ENCODE assay signal across 9 mouse cellular contexts in the genomic region with DNA sequence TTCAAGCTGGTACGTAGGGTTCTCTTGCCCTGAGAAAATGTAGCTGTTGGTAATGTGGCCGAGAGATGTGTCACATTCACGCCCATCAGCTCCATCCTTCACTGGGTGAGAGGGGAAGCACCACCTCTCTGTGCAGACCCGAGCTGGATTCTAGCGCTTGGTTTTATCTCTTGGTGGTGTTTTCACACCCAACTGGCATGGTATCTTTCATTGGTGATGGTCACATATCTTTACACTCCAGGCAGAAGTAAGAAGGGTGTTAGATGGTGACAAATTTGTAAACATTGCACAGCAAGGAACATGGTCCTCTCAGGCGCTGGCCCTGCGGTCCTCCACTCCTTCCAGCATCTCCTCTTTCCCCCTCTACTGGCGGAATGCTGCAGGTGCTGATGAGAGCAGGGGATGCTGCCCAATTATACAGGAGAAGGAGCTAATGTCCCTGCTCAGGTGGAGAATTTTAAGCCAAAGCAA. TPM values are rescaled to one million over a fixed set of nuclear protein-coding genes. Genes with fewer than 3 reads are reported as not detected.
DNase-seq lines count a peak whose midpoint lies in the region; ATAC-seq and TF ChIP-seq lines count a peak whose summit lies in the region.
"Had no signal": no experiment of that assay in that cellular context is flagged by ENCODE, and none has a peak within 500 bp of the region (broad histone marks: within the 10 kb centered on the region; RNA-seq: fewer than 3 reads in every experiment).

No protein-coding gene starts in this region.

- DNase-seq in hindbrain, embryonic 11.5 days (ENCODE audit: low spot score), result peak; percentile 65
- DNase-seq in G1E (ENCODE audit: low spot score), result peak; percentile 43
- no peak for DNase-seq in layer of hippocampus, adult 18-20 months (ENCODE audit: low spot score in 2 of 2)
- DNase-seq in left cerebral cortex, adult 11 months (ENCODE audit: low spot score), result no peak

- H3K27me3 ChIP-seq in hindbrain, embryonic 11.5 days (ENCODE audit: control insufficient read depth, insufficient read depth, low read length), result no peaks in the 10 kb centered on the region
- no peaks in the 10 kb centered on the region for H3K27me3 ChIP-seq in hindbrain, embryonic 16.5 days (replicated peaks; ENCODE audit: control insufficient read depth, insufficient read depth, low read length)
- H3K27me3 ChIP-seq in G1E (ENCODE audit: insufficient read depth, low read length) (no peaks in the 10 kb centered on the region), myocyte (ENCODE audit: control insufficient read depth, insufficient read depth, insufficient read length) (no peaks in the 10 kb centered on the region)
- H3K27me3 ChIP-seq in intestine, postnatal 0 days (replicated peaks; ENCODE audit: control insufficient read depth, insufficient read depth, low read length), result no peaks in the 10 kb centered on the region
- H3K27me3 ChIP-seq: embryonic facial prominence, embryonic 13.5 days had no signal

- no peak for ATAC-seq in hindbrain, embryonic 11.5 days (ENCODE audit: low FRiP score)
- ATAC-seq in hindbrain, embryonic 16.5 days, result no peak
- ATAC-seq in G1E (ENCODE audit: extremely low read depth, insufficient number of reproducible peaks, low FRiP score, poor library complexity, severe bottlenecking), result peak; percentile 34; the same call in 1 of the 2 replicates
- no peak for ATAC-seq in intestine, postnatal 0 days

- no peak for TF ChIP-seq POLR2A in cortical plate, adult 2 months (IDR thresholded peaks at IDR 0.05; ENCODE audit: extremely low read depth, insufficient read depth, low read length)
- TF ChIP-seq POLR2A in myocyte (IDR thresholded peaks at IDR 0.05; ENCODE audit: insufficient read length, low read depth), result no peak

- H3ac ChIP-seq in myocyte (ENCODE audit: control insufficient read depth, insufficient read length), result no peak overlapping the region

- H3K36me3 ChIP-seq in hindbrain, embryonic 11.5 days (ENCODE audit: control insufficient read depth, insufficient read depth, low read length), result no peaks in the 10 kb centered on the region
- peaks cover 3% of the 10 kb centered on the region; the same call in 1 of the 2 replicates for H3K36me3 ChIP-seq in hindbrain, embryonic 16.5 days (ENCODE audit: control insufficient read depth, insufficient read depth, low read length)
- H3K36me3 ChIP-seq in G1E (replicated peaks), result peaks cover 92% of the 10 kb centered on the region
- H3K36me3 ChIP-seq in intestine, postnatal 0 days (ENCODE audit: control insufficient read depth, insufficient read depth), result peaks cover under 1% of the 10 kb centered on the region; the same call in 1 of the 2 replicates
- no peaks in the 10 kb centered on the region for H3K36me3 ChIP-seq in myocyte (ENCODE audit: control insufficient read depth, insufficient read depth)

- H3K27ac ChIP-seq in hindbrain, embryonic 11.5 days (ENCODE audit: low read depth, low read length), result no peak overlapping the region
- no peak overlapping the region for H3K27ac ChIP-seq in hindbrain, embryonic 16.5 days (ENCODE audit: low read depth, low read length)
- 0 out of 2 replicates have a peak overlapping the region, but pooled peaks have one; percentile 58 for H3K27ac ChIP-seq in cortical plate, adult 2 months (ENCODE audit: insufficient read depth, low read length)
- H3K27ac ChIP-seq in intestine, postnatal 0 days (ENCODE audit: low read depth, low read length), result 0 out of 2 replicates have a peak overlapping the region, but pooled peaks have one; percentile 17
- H3K27ac ChIP-seq: embryonic facial prominence, embryonic 13.5 days had no signal

- no peak overlapping the region for H3K4me2 ChIP-seq in hindbrain, embryonic 11.5 days (replicated peaks; ENCODE audit: low read depth, low read length)
- H3K4me2 ChIP-seq in hindbrain, embryonic 16.5 days (ENCODE audit: low read length), result no peak overlapping the region
- H3K4me2 ChIP-seq in intestine, postnatal 0 days (replicated peaks; ENCODE audit: low read depth), result no peak overlapping the region
- H3K4me2 ChIP-seq in myocyte (ENCODE audit: low read depth), result peak overlapping the region; percentile 62
- H3K4me2 ChIP-seq: embryonic facial prominence, embryonic 13.5 days had no signal

- WGBS in hindbrain, embryonic 11.5 days, result 75% methylated on average over 8 of the region's 8 CpGs
- 67% methylated on average over 8 of the region's 8 CpGs for WGBS in hindbrain, embryonic 16.5 days
- WGBS in intestine, postnatal 0 days, result 69% methylated on average over 8 of the region's 8 CpGs

- no peak overlapping the region for H3K9ac ChIP-seq in hindbrain, embryonic 11.5 days (ENCODE audit: low read depth, low read length)
- H3K9ac ChIP-seq in hindbrain, embryonic 16.5 days (ENCODE audit: low read depth, low read length), result no peak overlapping the region
- no peak overlapping the region for H3K9ac ChIP-seq in intestine, postnatal 0 days (ENCODE audit: low read depth, low read length)
- H3K9ac ChIP-seq: embryonic facial prominence, embryonic 13.5 days had no signal

- H3K4me3 ChIP-seq in hindbrain, embryonic 11.5 days (ENCODE audit: low read depth, low read length), result no peak overlapping the region
- H3K4me3 ChIP-seq in hindbrain, embryonic 16.5 days (ENCODE audit: low read length), result no peak overlapping the region
- H3K4me3 ChIP-seq in G1E (ENCODE audit: low read depth, low read length), result no peak overlapping the region
- H3K4me3 ChIP-seq in cortical plate, adult 2 months (ENCODE audit: insufficient read depth, low read length), result no peak overlapping the region
- no peak overlapping the region for H3K4me3 ChIP-seq in intestine, postnatal 0 days (ENCODE audit: low read depth, low read length)
- no peak overlapping the region for H3K4me3 ChIP-seq in myocyte
- H3K4me3 ChIP-seq: embryonic facial prominence, embryonic 13.5 days had no signal

- H3K79me2 ChIP-seq in myocyte (ENCODE audit: control insufficient read depth, insufficient read depth), result no peaks in the 10 kb centered on the region

- no peaks in the 10 kb centered on the region; the same call in 1 of the 2 replicates for H3K4me1 ChIP-seq in hindbrain, embryonic 11.5 days (replicated peaks; ENCODE audit: control insufficient read depth, insufficient read depth, low read length)
- H3K4me1 ChIP-seq in hindbrain, embryonic 16.5 days (ENCODE audit: control insufficient read depth, insufficient read depth, low read depth, low read length), result peaks cover 14% of the 10 kb centered on the region
- peaks cover 37% of the 10 kb centered on the region for H3K4me1 ChIP-seq in G1E (ENCODE audit: insufficient read depth, low read depth, low read length)
- peaks cover 13% of the 10 kb centered on the region for H3K4me1 ChIP-seq in cortical plate, adult 2 months (ENCODE audit: control insufficient read depth, insufficient read depth, low read length)
- peaks cover 4% of the 10 kb centered on the region; the same call in 1 of the 2 replicates for H3K4me1 ChIP-seq in intestine, postnatal 0 days (replicated peaks; ENCODE audit: control insufficient read depth, insufficient read depth, low read length)

- H3K9me3 ChIP-seq in hindbrain, embryonic 11.5 days (ENCODE audit: control insufficient read depth, low read length), result no peaks in the 10 kb centered on the region
- no peaks in the 10 kb centered on the region for H3K9me3 ChIP-seq in hindbrain, embryonic 16.5 days (ENCODE audit: control insufficient read depth, low read length)
- no peaks in the 10 kb centered on the region for H3K9me3 ChIP-seq in G1E (replicated peaks)
- no peaks in the 10 kb centered on the region for H3K9me3 ChIP-seq in intestine, postnatal 0 days (ENCODE audit: control insufficient read depth)
- H3K9me3 ChIP-seq: embryonic facial prominence, embryonic 13.5 days had no signal

- peak; percentile 49; the same call in 1 of the 2 replicates for TF ChIP-seq CTCF in G1E (IDR thresholded peaks at IDR 0.05; ENCODE audit: low read depth, low read length)
- peak; percentile 58 for TF ChIP-seq CTCF in cortical plate, adult 2 months (IDR thresholded peaks at IDR 0.05; ENCODE audit: extremely low read depth, insufficient read depth, low read length)
- peak; percentile 69 for TF ChIP-seq CTCF in intestine, postnatal 0 days (IDR thresholded peaks at IDR 0.05; ENCODE audit: low read depth)

TF ChIP-seq in myocyte, 11 proteins besides CTCF, POLR2A, EP300 and RAD21:
- TF ChIP-seq MYOG (IDR thresholded peaks at IDR 0.05; ENCODE audit: control insufficient read depth in 1 of 3, insufficient read depth in 1 of 3, insufficient read length in 2 of 3, low read depth in 2 of 3) (no peak), TCF3 (IDR thresholded peaks at IDR 0.05; ENCODE audit: insufficient read length, low read depth) (no peak), USF1 (IDR thresholded peaks at IDR 0.05; ENCODE audit: low read depth) (no peak), E2F4 (IDR thresholded peaks at IDR 0.05; ENCODE audit: insufficient read depth) (no peak), MAX (IDR thresholded peaks at IDR 0.05; ENCODE audit: low read depth) (no peak), CEBPB (IDR thresholded peaks at IDR 0.05; ENCODE audit: insufficient read depth, poor library complexity, severe bottlenecking) (no peak), REST (IDR thresholded peaks at IDR 0.05; ENCODE audit: insufficient read depth, insufficient read length) (no peak), POLR2AphosphoS2 (IDR thresholded peaks at IDR 0.05; ENCODE audit: insufficient read length, low read depth) (no peak), SRF (IDR thresholded peaks at IDR 0.05; ENCODE audit: control insufficient read depth, insufficient read length, low read depth) (no peak), MYOD1 (IDR thresholded peaks at IDR 0.05; ENCODE audit: control insufficient read depth in 1 of 3, insufficient read length in 2 of 3, low read depth in 2 of 3) (no peak), TCF12 (IDR thresholded peaks at IDR 0.05; ENCODE audit: insufficient read depth, poor library complexity, severe bottlenecking) (no peak)

RNA-seq across cellular contexts. Expression of a gene that starts 44.7 kb away (rescaled TPM):
- polyA plus RNA-seq in hindbrain, embryonic 11.5 days (2014; fragmentation: Nextera tagmentation; extraction: Ambion mirVana), result 10.2 and 12.4 TPM in 2 replicates
- polyA plus RNA-seq in hindbrain, embryonic 16.5 days (2015; fragmentation: Nextera tagmentation; extraction: Ambion mirVana), result 8.3 and 11.3 TPM in 2 replicates
- 45.3 and 59.2 TPM in 2 replicates for total RNA-seq in G1E (2014; fragmentation: Nextera tagmentation)
- 42.3 and 46.1 TPM in 2 replicates for total RNA-seq in G1E (2017)
- polyA plus RNA-seq in G1E (2012), result 49.7 and 61.2 TPM in 2 replicates
- 21.7 and 24.2 TPM in 2 replicates for polyA plus RNA-seq in cortical plate, adult 2 months (2012; rRNA removed)
- 27.9 and 29.0 TPM in 2 replicates for polyA plus RNA-seq in intestine, postnatal 0 days (2015; fragmentation: Nextera tagmentation; extraction: Ambion mirVana)
- polyA plus RNA-seq in myocyte (2012; fragmentation: generic; extraction: Trizol), result 0.60 TPM
- 10 to 100 TPM; 13.1 to 16.6 TPM for total RNA-seq in layer of hippocampus, adult 18-20 months (2021)

Comparison
In these comparisons a context has a peak if more than half of its experiments do, and no peak if none do; other contexts are left out.
1. DNase-seq: peak in hindbrain, embryonic 11.5 days (single experiment) and G1E (single experiment); none in layer of hippocampus, adult 18-20 months (0 of 2) and left cerebral cortex, adult 11 months (single experiment).
2. H3K27ac ChIP-seq: peak in cortical plate, adult 2 months (single experiment) and intestine, postnatal 0 days (single experiment); none in hindbrain, embryonic 11.5 days (single experiment) and hindbrain, embryonic 16.5 days (single experiment).
3. Peak in every context shown above with its lines, with median percentiles within 50 percentile points of each other: CTCF ChIP-seq.